Mouse (Mus musculus): ENCODE measurements around the gene Trim24. TPM values are rescaled to one million over a fixed set of nuclear protein-coding genes. Genes with fewer than 3 reads are reported as not detected.
"Not testable (repeated sequence)": the region's sequence is repeated elsewhere in the genome, so short reads cannot be mapped to it uniquely, and the experiment has no call there.

Trim24 gene
- total and polyA plus RNA-seq, 2 experiments from 2014 or later, result 13.2 to 48.4 TPM

GRCm38 (mm10) chr6:37851352-37851751 lies 19.3 kb upstream of the Trim24 start:
- no peak for TF ChIP-seq CTCF (IDR thresholded peaks at IDR 0.05; ENCODE audit: low read depth)
- H3K9me3 ChIP-seq (ENCODE audit: low read length), result peaks cover 6% of the 10 kb centered on the region; the same call in 1 of the 2 replicates
- H3K27me3 ChIP-seq (ENCODE audit: insufficient read depth, low read length), result no peaks in the 10 kb centered on the region
- H3K4me2 ChIP-seq (ENCODE audit: low read depth, low read length), result no peak overlapping the region
- H3K4me1 ChIP-seq (ENCODE audit: insufficient read depth, low read length), result no peaks in the 10 kb centered on the region
- ATAC-seq, result no peak
- H3K9ac ChIP-seq (replicated peaks; ENCODE audit: low read length), result no peak overlapping the region
- no peak overlapping the region for H3K4me3 ChIP-seq (ENCODE audit: low read length)
- H3K27ac ChIP-seq, result no peak overlapping the region
- DNase-seq (ENCODE audit: low spot score), result no peak
- no peaks in the 10 kb centered on the region for H3K36me3 ChIP-seq (ENCODE audit: insufficient read depth, low read length)
- WGBS, result 92% methylated on average over 2 of the region's 2 CpGs

GRCm38 (mm10) chr6:37853289-37853688 lies 17.3 kb upstream of the Trim24 start:
- H3K9me3 ChIP-seq (ENCODE audit: low read length), result peaks cover 6% of the 10 kb centered on the region; the same call in 1 of the 2 replicates
- no peak for TF ChIP-seq CTCF (IDR thresholded peaks at IDR 0.05; ENCODE audit: low read depth)
- no peaks in the 10 kb centered on the region for H3K36me3 ChIP-seq (ENCODE audit: insufficient read depth, low read length)
- H3K27ac ChIP-seq, result no peak overlapping the region
- H3K4me3 ChIP-seq (ENCODE audit: low read length), result no peak overlapping the region
- DNase-seq (ENCODE audit: low spot score) (no peak), ATAC-seq (no peak)
- no peak overlapping the region for H3K9ac ChIP-seq (replicated peaks; ENCODE audit: low read length)
- no peaks in the 10 kb centered on the region for H3K4me1 ChIP-seq (ENCODE audit: insufficient read depth, low read length)
- H3K4me2 ChIP-seq (ENCODE audit: low read depth, low read length), result no peak overlapping the region
- H3K27me3 ChIP-seq (ENCODE audit: insufficient read depth, low read length), result no peaks in the 10 kb centered on the region
- WGBS, result 85% methylated on average over 2 of the region's 2 CpGs

- no peak overlapping the region for H3K4me2 ChIP-seq (ENCODE audit: low read depth, low read length)
- ATAC-seq, result no peak
- no peak overlapping the region for H3K27ac ChIP-seq
- H3K4me1 ChIP-seq (ENCODE audit: insufficient read depth, low read length), result no peaks in the 10 kb centered on the region
- H3K4me3 ChIP-seq (ENCODE audit: low read length), result no peak overlapping the region
- H3K9ac ChIP-seq (replicated peaks; ENCODE audit: low read length), result no peak overlapping the region
- no peaks in the 10 kb centered on the region for H3K27me3 ChIP-seq (ENCODE audit: insufficient read depth, low read length)
- 93% methylated on average over 2 of the region's 2 CpGs for WGBS
- no peak for DNase-seq (ENCODE audit: low spot score)
- no peaks in the 10 kb centered on the region for H3K36me3 ChIP-seq (ENCODE audit: insufficient read depth, low read length)
- no peaks in the 10 kb centered on the region for H3K9me3 ChIP-seq (ENCODE audit: low read length)
- TF ChIP-seq CTCF (IDR thresholded peaks at IDR 0.05; ENCODE audit: low read depth), result no peak
Measured at GRCm38 (mm10) chr6:37855384-37855783, 15.2 kb upstream of the Trim24 start.

GRCm38 (mm10) chr6:37856300-37856699 lies 14.3 kb upstream of the Trim24 start:
- not testable (repeated sequence) for H3K4me1 ChIP-seq (ENCODE audit: insufficient read depth, low read length); H3K4me2 ChIP-seq (ENCODE audit: low read depth, low read length); ATAC-seq; H3K9me3 ChIP-seq (ENCODE audit: low read length); H3K4me3 ChIP-seq (ENCODE audit: low read length); H3K27me3 ChIP-seq (ENCODE audit: insufficient read depth, low read length); H3K36me3 ChIP-seq (ENCODE audit: insufficient read depth, low read length); H3K27ac ChIP-seq; DNase-seq (ENCODE audit: low spot score); H3K9ac ChIP-seq (replicated peaks; ENCODE audit: low read length)
- WGBS, result 91% methylated on average over 9 of the region's 9 CpGs

- no peak overlapping the region for H3K4me3 ChIP-seq (ENCODE audit: low read length)
- no peak for TF ChIP-seq CTCF (IDR thresholded peaks at IDR 0.05; ENCODE audit: low read depth)
- ATAC-seq (no peak), DNase-seq (ENCODE audit: low spot score) (no peak)
- WGBS, result 68% methylated on average over 4 of the region's 4 CpGs
- no peak overlapping the region for H3K9ac ChIP-seq (replicated peaks; ENCODE audit: low read length)
- H3K36me3 ChIP-seq (ENCODE audit: insufficient read depth, low read length), result no peaks in the 10 kb centered on the region
- H3K4me2 ChIP-seq (ENCODE audit: low read depth, low read length), result no peak overlapping the region
- no peak overlapping the region for H3K27ac ChIP-seq
- H3K9me3 ChIP-seq (ENCODE audit: low read length), result no peaks in the 10 kb centered on the region
- H3K4me1 ChIP-seq (ENCODE audit: insufficient read depth, low read length), result no peaks in the 10 kb centered on the region
- no peaks in the 10 kb centered on the region for H3K27me3 ChIP-seq (ENCODE audit: insufficient read depth, low read length)
Measured at GRCm38 (mm10) chr6:37857196-37857874, 13.3 kb upstream of the Trim24 start.

- no peaks in the 10 kb centered on the region for H3K4me1 ChIP-seq (ENCODE audit: insufficient read depth, low read length)
- H3K36me3 ChIP-seq (ENCODE audit: insufficient read depth, low read length), result no peaks in the 10 kb centered on the region
- ATAC-seq (no peak), DNase-seq (ENCODE audit: low spot score) (no peak)
- H3K4me2 ChIP-seq (ENCODE audit: low read depth, low read length), result no peak overlapping the region
- H3K27me3 ChIP-seq (ENCODE audit: insufficient read depth, low read length), result no peaks in the 10 kb centered on the region
- no peak for TF ChIP-seq CTCF (IDR thresholded peaks at IDR 0.05; ENCODE audit: low read depth)
- H3K27ac ChIP-seq, result no peak overlapping the region
- H3K9me3 ChIP-seq (ENCODE audit: low read length), result no peaks in the 10 kb centered on the region
- WGBS, result 89% methylated on average over 4 of the region's 4 CpGs
- H3K9ac ChIP-seq (replicated peaks; ENCODE audit: low read length), result no peak overlapping the region
- H3K4me3 ChIP-seq (ENCODE audit: low read length), result no peak overlapping the region
Measured at GRCm38 (mm10) chr6:37858126-37858525, 12.5 kb upstream of the Trim24 start.

GRCm38 (mm10) chr6:37862893-37863292 lies 7.7 kb upstream of the Trim24 start:
- H3K9me3 ChIP-seq (ENCODE audit: low read length), result no peaks in the 10 kb centered on the region
- ATAC-seq, result no peak
- no peaks in the 10 kb centered on the region for H3K4me1 ChIP-seq (ENCODE audit: insufficient read depth, low read length)
- no peaks in the 10 kb centered on the region for H3K36me3 ChIP-seq (ENCODE audit: insufficient read depth, low read length)
- H3K4me2 ChIP-seq (ENCODE audit: low read depth, low read length), result no peak overlapping the region
- H3K9ac ChIP-seq (replicated peaks; ENCODE audit: low read length), result no peak overlapping the region
- DNase-seq (ENCODE audit: low spot score), result no peak
- no peak for TF ChIP-seq CTCF (IDR thresholded peaks at IDR 0.05; ENCODE audit: low read depth)
- no peak overlapping the region for H3K4me3 ChIP-seq (ENCODE audit: low read length)
- 89% methylated on average over 7 of the region's 7 CpGs for WGBS
- no peaks in the 10 kb centered on the region for H3K27me3 ChIP-seq (ENCODE audit: insufficient read depth, low read length)
- H3K27ac ChIP-seq, result no peak overlapping the region
